Mouse (Mus musculus) G1E (cell line): ENCODE data around the gene Bud13. TPM values are rescaled to one million over a fixed set of nuclear protein-coding genes. Genes with fewer than 3 reads are reported as not detected.
A peak's percentile ranks its signal among the peaks of the same experiment; 100 is the strongest.

Experiments used
- ATAC-seq: 2 replicates; pipeline ENCODE4 v1.8.0; 2016; ENCODE audit warnings: mild to moderate bottlenecking; ENCODE audit not compliant: insufficient number of reproducible peaks, poor library complexity, low FRiP score, severe bottlenecking; ENCODE audit errors: extremely low read depth
- DNase-seq: peaks from one replicate; pipeline ENCODE4 v3.0.0; 2012; ENCODE audit warnings: low spot score
- H3K27me3 ChIP-seq: 2 replicates; pipeline ENCODE4 v1.6.1; 2012; ENCODE audit warnings: mild to moderate bottlenecking, low read length, inconsistent platforms; ENCODE audit not compliant: insufficient read depth
- H3K36me3 ChIP-seq: replicated peaks from 2 replicates; pipeline ENCODE3; 2012; ENCODE audit warnings: mild to moderate bottlenecking, inconsistent platforms
- H3K4me1 ChIP-seq: 2 replicates; pipeline ENCODE4 v1.6.1; 2012; ENCODE audit warnings: low read depth, low read length, inconsistent platforms, mixed read lengths; ENCODE audit not compliant: insufficient read depth
- H3K4me3 ChIP-seq: 2 replicates; pipeline ENCODE4 v1.5.1; 2012; ENCODE audit warnings: low read depth, mild to moderate bottlenecking, inconsistent platforms, low read length, moderate library complexity, mixed read lengths
- H3K9me3 ChIP-seq: replicated peaks from 2 replicates; pipeline ENCODE4 v1.6.1; 2012; ENCODE audit warnings: inconsistent platforms
- CTCF ChIP-seq: IDR thresholded peaks from 2 replicates; pipeline ENCODE4 v1.5.1; 2012; ENCODE audit warnings: low read depth, low read length, inconsistent platforms, mixed read lengths
- GATA1 ChIP-seq: IDR thresholded peaks from 2 replicates; pipeline ENCODE4 v1.6.1; 2012; ENCODE audit warnings: borderline replicate concordance, low read length, inconsistent platforms, mixed read lengths
- GATA2 ChIP-seq: IDR thresholded peaks from 2 replicates; pipeline ENCODE4 v1.6.1; 2012; ENCODE audit warnings: low read depth, low read length, inconsistent platforms, borderline replicate concordance
- POLR2AphosphoS5 ChIP-seq: IDR thresholded peaks from 2 replicates; pipeline ENCODE4 v1.6.1; 2012; ENCODE audit warnings: low read depth, low read length, inconsistent platforms; ENCODE audit not compliant: insufficient replicate concordance
- TAL1 ChIP-seq: conservative IDR thresholded peaks from 2 replicates; pipeline ENCODE4 v1.6.1; 2012; ENCODE audit warnings: low read depth, low read length, inconsistent platforms, mixed read lengths
- polyA plus RNA-seq: library from polyadenylated mRNA; stranded (reverse); fragments of >175 nt; gene quantifications from 2 replicates; pipeline ENCODE4 v1.2.3, GENCODE M21; 2012
- total RNA-seq, 2 experiments: library from RNA; stranded (forward) in 1 of 2; stranded (reverse) in 1 of 2; fragments of 200-1000 nt in 1 of 2; fragments of >200 nt in 1 of 2; fragmentation: Nextera tagmentation in 1 of 2; gene quantifications; 2 replicates each; pipeline ENCODE4 v1.2.3; 2014 to 2017

Bud13 gene
- total and polyA plus RNA-seq, 3 experiments, result 19.8 to 23.4 (median 22.6) TPM

DNA sequence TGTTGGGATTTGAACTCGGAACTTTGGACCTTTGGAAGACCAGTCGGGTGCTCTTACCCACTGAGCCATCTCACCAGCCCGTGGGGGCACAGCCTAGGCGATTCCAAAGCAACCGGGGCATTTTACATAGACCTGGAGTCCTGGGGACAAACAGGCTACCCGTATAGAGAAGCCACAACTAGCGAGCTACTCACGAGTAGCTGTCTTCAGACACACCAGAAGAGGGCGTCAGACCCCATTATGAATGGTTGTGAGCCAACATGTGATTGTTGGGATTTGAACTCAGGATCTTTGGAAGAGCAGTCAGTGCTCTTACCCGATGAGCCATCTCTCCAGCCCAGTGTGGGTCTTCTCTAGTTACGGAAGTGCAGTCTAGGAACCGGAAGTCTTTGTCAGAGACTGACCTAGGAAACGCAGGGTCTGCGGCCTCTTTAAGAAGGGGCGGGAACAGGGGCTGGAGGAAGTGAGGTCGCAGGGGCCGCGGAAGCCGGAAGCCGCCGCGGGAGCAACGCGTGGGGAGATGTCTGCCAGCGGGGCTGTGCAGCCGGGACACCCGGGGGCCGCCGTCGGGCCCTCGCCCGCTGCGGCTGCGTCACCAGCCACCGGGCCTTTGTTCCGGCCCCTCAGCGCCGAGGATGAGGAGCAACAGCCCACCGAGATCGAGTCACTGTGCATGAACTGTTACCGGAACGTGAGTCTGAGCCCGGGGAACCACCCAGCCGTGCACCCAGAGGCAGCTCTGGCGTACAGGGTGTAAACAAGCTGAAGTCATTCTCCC lies 9.9 kb upstream of the Bud13 start, which contains the start of gene Zpr1:
Zpr1 (plus strand) TSS at position 388 of the 778 bp plus-strand sequence.
- DNase-seq (peak; percentile 97), ATAC-seq (peak; percentile 98)
- TF ChIP-seq GATA1 (no peak), POLR2AphosphoS5 (no peak), TAL1 (no peak), GATA2 (no peak), CTCF (no peak)

DNA sequence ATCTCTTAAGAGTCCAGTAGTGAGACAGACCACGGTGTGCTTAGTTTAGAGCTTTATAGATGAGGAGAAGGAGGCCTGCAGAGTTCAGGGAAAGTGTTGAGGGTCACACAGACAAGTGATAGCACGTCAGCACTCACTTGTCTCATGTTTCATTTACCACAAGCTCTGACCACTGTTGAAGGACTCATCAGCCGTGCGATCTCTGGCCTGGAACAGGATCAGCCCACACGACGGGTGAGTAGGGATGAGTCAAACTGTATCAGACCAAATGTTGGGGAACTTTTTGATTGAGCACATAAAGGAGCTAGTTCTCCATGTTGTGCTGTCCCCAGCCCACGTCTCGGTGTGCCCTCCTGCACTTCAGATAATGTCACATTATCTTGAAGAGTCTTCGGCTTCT lies 8.3 kb upstream of the Bud13 start:
- H3K4me3 ChIP-seq, result peak overlapping the region; percentile 92; the same call in 1 of the 2 replicates

More for the DNA sequence above, 9.9 kb upstream of the Bud13 start, which contains the start of gene Zpr1:
- H3K4me3 ChIP-seq, result peak within 1 kb of the TSS; percentile 92
- H3K36me3 ChIP-seq, result peaks cover 51% of the 10 kb centered on the region
- H3K27me3 ChIP-seq, result peaks cover 27% of the 10 kb centered on the region
- H3K9me3 ChIP-seq, result no peaks in the 10 kb centered on the region
- H3K4me1 ChIP-seq, result peaks cover 42% of the 10 kb centered on the region

DNA sequence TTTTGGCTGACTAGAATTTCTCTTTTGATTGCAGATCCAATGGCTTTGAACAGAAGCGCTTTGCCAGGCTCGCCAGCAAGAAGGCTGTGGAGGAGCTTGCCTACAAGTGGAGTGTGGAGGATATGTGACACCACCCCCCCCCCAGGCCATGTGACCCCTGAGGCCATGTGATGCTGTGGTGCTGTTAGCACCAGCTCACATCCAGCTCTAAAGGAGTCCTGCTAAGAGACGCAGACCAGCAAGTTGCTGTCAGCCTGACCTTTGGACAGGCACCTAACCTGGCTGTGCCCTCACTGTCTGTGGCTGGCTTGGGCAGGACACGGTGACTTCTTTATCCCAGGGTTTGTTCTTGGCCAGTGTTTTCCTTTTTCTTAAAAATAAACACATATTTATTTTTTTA lies 15.6 kb downstream of the Bud13 start:
- peaks cover 62% of the 10 kb centered on the region for H3K36me3 ChIP-seq
- peaks cover 4% of the 10 kb centered on the region; the same call in 1 of the 2 replicates for H3K4me1 ChIP-seq
- no peak overlapping the region for H3K4me3 ChIP-seq
- no peaks in the 10 kb centered on the region for H3K27me3 ChIP-seq
- TF ChIP-seq GATA1 (no peak), TAL1 (no peak), GATA2 (no peak), CTCF (no peak), POLR2AphosphoS5 (no peak)
- ATAC-seq, result no peak
- DNase-seq, result no peak
- H3K9me3 ChIP-seq, result no peaks in the 10 kb centered on the region

More for the DNA sequence above, 8.3 kb upstream of the Bud13 start:
- DNase-seq (no peak), ATAC-seq (no peak)
- no peaks in the 10 kb centered on the region for H3K9me3 ChIP-seq
- peaks cover 11% of the 10 kb centered on the region for H3K27me3 ChIP-seq
- peaks cover 40% of the 10 kb centered on the region for H3K4me1 ChIP-seq
- TF ChIP-seq CTCF (no peak), GATA1 (no peak), TAL1 (no peak), GATA2 (no peak), POLR2AphosphoS5 (no peak)
- H3K36me3 ChIP-seq, result peaks cover 66% of the 10 kb centered on the region

DNA sequence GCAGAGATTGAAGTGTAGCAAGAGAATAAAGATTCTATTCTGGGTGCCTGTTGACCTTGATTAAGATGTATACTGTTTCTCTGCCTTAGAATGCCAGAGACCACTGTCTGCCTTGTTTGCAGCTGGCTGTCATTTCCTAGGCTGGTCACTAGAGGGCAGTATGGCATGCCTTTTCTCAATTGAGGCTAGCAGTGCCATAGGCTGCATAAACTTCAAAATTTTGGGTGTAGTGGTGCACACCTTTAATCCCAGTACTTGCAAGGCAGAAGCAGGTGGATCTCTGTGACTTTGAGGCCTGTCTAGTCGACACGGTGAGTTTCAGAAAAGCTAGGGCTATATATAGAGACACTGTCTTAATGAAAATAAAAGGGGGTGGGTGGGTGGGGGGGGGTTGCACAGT lies 19.3 kb downstream of the Bud13 start:
- H3K9me3 ChIP-seq, result no peaks in the 10 kb centered on the region
- peaks cover 23% of the 10 kb centered on the region for H3K27me3 ChIP-seq
- TF ChIP-seq CTCF (peak; percentile 99), POLR2AphosphoS5 (no peak), GATA2 (no peak), TAL1 (no peak), GATA1 (no peak)
- H3K36me3 ChIP-seq, result peaks cover 29% of the 10 kb centered on the region
- peak; percentile 28 for DNase-seq
- no peaks in the 10 kb centered on the region for H3K4me1 ChIP-seq
- no peak overlapping the region for H3K4me3 ChIP-seq
- ATAC-seq, result no peak

DNA sequence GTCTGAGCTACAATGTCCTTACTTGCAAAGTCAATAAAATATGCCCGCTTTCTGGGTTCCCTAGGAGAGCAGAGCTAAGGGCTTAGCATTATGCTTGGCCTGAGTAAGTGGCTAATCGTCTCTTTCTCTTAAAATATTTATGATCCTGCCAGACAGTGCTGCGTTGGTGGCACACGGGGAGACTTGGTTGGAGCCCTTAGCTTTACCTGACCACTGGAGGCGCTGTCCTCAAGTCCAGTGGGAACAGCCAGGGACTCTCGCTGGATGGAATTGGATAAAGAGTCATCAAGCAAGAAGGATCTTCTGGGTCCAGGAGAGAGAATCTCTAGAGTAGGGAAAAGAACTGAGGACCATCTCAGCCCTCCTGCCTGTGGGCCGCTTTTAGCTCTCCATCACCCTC lies 26.3 kb downstream of the Bud13 start:
- ATAC-seq (no peak), DNase-seq (no peak)
- Histone ChIP-seq H3K27me3 (peaks cover 64% of the 10 kb centered on the region), H3K4me3 (no peak overlapping the region), H3K9me3 (no peaks in the 10 kb centered on the region), H3K4me1 (no peaks in the 10 kb centered on the region), H3K36me3 (no peaks in the 10 kb centered on the region)
- TF ChIP-seq POLR2AphosphoS5, result no peak
- TF ChIP-seq TAL1, result no peak
- TF ChIP-seq CTCF, result 0 out of 2 replicates have a peak, but pooled peaks have one; percentile 21
- TF ChIP-seq GATA1, result no peak
- no peak for TF ChIP-seq GATA2

DNA sequence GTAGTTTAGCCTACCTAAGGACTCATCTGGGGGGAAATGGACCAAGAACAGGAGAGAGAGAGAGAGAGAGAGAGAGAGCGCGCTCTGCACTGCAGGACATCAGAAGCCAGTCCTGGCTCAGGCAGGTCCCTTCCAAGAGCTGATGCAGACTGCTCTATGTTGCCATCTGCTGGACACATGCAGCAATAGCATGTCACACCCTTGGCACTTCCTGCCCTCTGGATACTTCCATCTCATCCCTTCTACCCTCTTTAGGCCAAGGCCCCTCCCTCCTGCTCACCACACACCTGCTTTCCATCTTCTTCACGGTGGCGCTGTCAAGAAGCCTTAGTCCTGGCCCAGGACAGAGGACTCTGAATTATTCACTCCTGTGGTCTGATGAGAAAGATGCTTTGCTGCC lies 31.7 kb downstream of the Bud13 start:
- H3K9me3 ChIP-seq, result peaks cover 4% of the 10 kb centered on the region; the same call in 1 of the 2 replicates
- peak; percentile 50 for DNase-seq
- H3K4me1 ChIP-seq, result no peaks in the 10 kb centered on the region
- H3K36me3 ChIP-seq, result no peaks in the 10 kb centered on the region
- no peak overlapping the region for H3K4me3 ChIP-seq
- H3K27me3 ChIP-seq, result peaks cover 38% of the 10 kb centered on the region
- peak; percentile 54; the same call in 1 of the 2 replicates for ATAC-seq
- peak; percentile 99 for TF ChIP-seq CTCF
- no peak for TF ChIP-seq GATA1
